Mouse (Mus musculus): ENCODE data around the gene Tnpo1.
"Not testable (repeated sequence)": the region's sequence is repeated elsewhere in the genome, so short reads cannot be mapped to it uniquely, and the experiment has no call there.

Gene Tnpo1

GRCm38 (mm10) chr13:98818205-98818604 is 108.0 kb downstream of the Tnpo1 start:
- no peak for DNase-seq (ENCODE audit: low spot score in 2 of 2)

- DNase-seq (ENCODE audit: low spot score in 2 of 2), result no peak
These were observed 108.4 kb downstream of the Tnpo1 start for GRCm38 (mm10) chr13:98817766-98818165.

- DNase-seq (ENCODE audit: low spot score in 2 of 2), result not testable (repeated sequence)
These were observed 109.1 kb downstream of the Tnpo1 start for GRCm38 (mm10) chr13:98816981-98817660.

- no peak for DNase-seq (ENCODE audit: low spot score in 2 of 2)
These were observed 109.6 kb downstream of the Tnpo1 start for GRCm38 (mm10) chr13:98816571-98816970.

- peak; percentile 88 to 95 for DNase-seq (ENCODE audit: low spot score in 2 of 2)
These were observed 110.9 kb downstream of the Tnpo1 start, which contains the start of gene Fcho2 for GRCm38 (mm10) chr13:98815147-98815785. Gene Fcho2, minus strand, starts transcription at chr13:98815449.

- DNase-seq (ENCODE audit: low spot score in 2 of 2), result peak; percentile 27 to 31
These were observed 111.7 kb downstream of the Tnpo1 start for GRCm38 (mm10) chr13:98814275-98815040.

GRCm38 (mm10) chr13:98813596-98814274 is 112.4 kb downstream of the Tnpo1 start:
- DNase-seq (ENCODE audit: low spot score in 2 of 2), result no peak

GRCm38 (mm10) chr13:98813167-98813566 is 113.0 kb downstream of the Tnpo1 start:
- DNase-seq (ENCODE audit: low spot score in 2 of 2), result no peak

GRCm38 (mm10) chr13:98812285-98812684 is 113.9 kb downstream of the Tnpo1 start:
- DNase-seq (ENCODE audit: low spot score in 2 of 2), result no peak

- DNase-seq (ENCODE audit: low spot score in 2 of 2), result no peak
These were observed 116.0 kb downstream of the Tnpo1 start for GRCm38 (mm10) chr13:98810143-98810542.

GRCm38 (mm10) chr13:98809087-98809486 is 117.1 kb downstream of the Tnpo1 start:
- DNase-seq (ENCODE audit: low spot score in 2 of 2), result no peak

- DNase-seq (ENCODE audit: low spot score in 2 of 2), result no peak
These were observed 121.7 kb downstream of the Tnpo1 start for GRCm38 (mm10) chr13:98804480-98804879.

GRCm38 (mm10) chr13:98803699-98804098 is 122.5 kb downstream of the Tnpo1 start:
- no peak for DNase-seq (ENCODE audit: low spot score in 2 of 2)

GRCm38 (mm10) chr13:98802957-98803356 is 123.2 kb downstream of the Tnpo1 start:
- no peak for DNase-seq (ENCODE audit: low spot score in 2 of 2)

- DNase-seq (ENCODE audit: low spot score in 2 of 2), result no peak
These were observed 130.7 kb downstream of the Tnpo1 start for GRCm38 (mm10) chr13:98795511-98795910.

- DNase-seq (ENCODE audit: low spot score in 2 of 2), result no peak
These were observed 133.3 kb downstream of the Tnpo1 start for GRCm38 (mm10) chr13:98792864-98793263.

- DNase-seq (ENCODE audit: low spot score in 2 of 2), result no peak
These were observed 134.5 kb downstream of the Tnpo1 start for GRCm38 (mm10) chr13:98791693-98792092.

Data from thymus, postnatal 10 days (tissue).